Comparison of ENCODE assay signal across 17 mouse cellular contexts in the genomic region with DNA sequence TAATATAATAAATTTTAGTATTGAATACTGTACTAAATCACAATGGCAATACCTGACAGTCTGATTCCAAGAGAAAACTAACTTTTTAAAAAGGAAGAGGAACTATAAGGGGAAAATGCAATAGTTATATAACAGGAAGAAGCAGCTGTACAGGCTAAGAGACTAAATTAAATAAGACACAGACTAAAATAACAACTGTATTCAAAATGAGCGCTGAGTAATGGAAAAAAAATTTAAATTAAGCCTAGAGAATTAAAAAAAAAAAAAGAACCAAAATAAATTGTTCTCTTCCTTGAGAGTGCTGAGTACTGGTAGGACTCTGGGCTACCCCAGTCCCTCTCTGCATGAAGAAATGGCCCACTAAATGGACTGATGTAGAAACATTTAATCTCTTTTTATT.
"Had no signal": no experiment of that assay in that cellular context is flagged by ENCODE, and none has a peak within 500 bp of the region (broad histone marks: within the 10 kb centered on the region; RNA-seq: fewer than 3 reads in every experiment).

No protein-coding gene starts in this region.

- H3K4me3 ChIP-seq: kidney, embryonic 15.5 days; layer of hippocampus, adult 2 months; limb, embryonic 15.5 days; liver, embryonic 12.5 days; megakaryocyte, embryonic 14.5 days; midbrain, embryonic 15.5 days; neural tube, embryonic 13.5 days; stomach, embryonic 15.5 days had no signal

- H3K27me3 ChIP-seq: kidney, embryonic 15.5 days; limb, embryonic 15.5 days; liver, embryonic 12.5 days; megakaryocyte, embryonic 14.5 days; midbrain, embryonic 15.5 days; neural tube, embryonic 13.5 days; stomach, embryonic 15.5 days had no signal

- H3K27ac ChIP-seq: kidney, embryonic 15.5 days; layer of hippocampus, adult 2 months; limb, embryonic 15.5 days; liver, embryonic 12.5 days; midbrain, embryonic 15.5 days; neural tube, embryonic 13.5 days; stomach, embryonic 15.5 days had no signal

- H3K9ac ChIP-seq: kidney, embryonic 15.5 days; limb, embryonic 15.5 days; liver, embryonic 12.5 days; lung, embryonic 14.5 days; midbrain, embryonic 15.5 days; neural tube, embryonic 13.5 days; stomach, embryonic 15.5 days had no signal

- ATAC-seq: liver, embryonic 12.5 days; midbrain, embryonic 15.5 days had no signal

- H3K4me2 ChIP-seq: kidney, embryonic 15.5 days; limb, embryonic 15.5 days; liver, embryonic 12.5 days; lung, embryonic 14.5 days; midbrain, embryonic 11.5 days; midbrain, embryonic 15.5 days; neural tube, embryonic 13.5 days; stomach, embryonic 15.5 days had no signal

- H3K9me3 ChIP-seq: kidney, embryonic 15.5 days; limb, embryonic 15.5 days; liver, embryonic 12.5 days; megakaryocyte, embryonic 14.5 days; midbrain, embryonic 15.5 days; neural tube, embryonic 13.5 days; stomach, embryonic 15.5 days had no signal

- DNase-seq: kidney, postnatal 4 days; lung, embryonic 14.5 days; lung, postnatal 10 days; lung, postnatal 4 days; retina, postnatal 1 day; right cerebral cortex, postnatal 4 days; thymus, adult 2 months; thymus, postnatal 25 days had no signal
